Mouse (Mus musculus) embryonic fibroblast, embryonic 13.5 days (primary cell): Measurements from ENCODE around the gene Rita1.

Experiments used
- CTCF ChIP-seq: IDR thresholded peaks from 2 replicates; pipeline ENCODE4 v1.5.1; 2011; ENCODE audit warnings: mild to moderate bottlenecking, control low read depth, low read length, moderate library complexity, borderline replicate concordance; ENCODE audit not compliant: insufficient read depth
- POLR2A ChIP-seq: IDR thresholded peaks from 2 replicates; pipeline ENCODE4 v1.6.1; 2011; ENCODE audit warnings: low read depth, mild to moderate bottlenecking, control low read depth, low read length, moderate library complexity

GRCm38 (mm10) chr5:120647814-120648491, 35.6 kb upstream of the Rita1 start:
- TF ChIP-seq CTCF (no peak), POLR2A (no peak)
